Mouse (Mus musculus) E14TG2a.4 (cell line): ENCODE measurements at regions not wholly inside any gene's neighbourhood (a gene's known extent, or its start where the extent isn't known, plus 50 kb on each side); places are given as distances from the start of the nearest gene placed in this dataset.

Experiments used
- H3K27me3 ChIP-seq: 2 replicates; pipeline ENCODE4 v1.6.1; 2014; ENCODE audit warnings: low read length, control low read depth; ENCODE audit not compliant: insufficient read depth
- H3K36me3 ChIP-seq: 2 replicates; pipeline ENCODE4 v1.6.1; 2014; ENCODE audit warnings: low read length, control low read depth; ENCODE audit not compliant: insufficient read depth
- H3K4me1 ChIP-seq: replicated peaks from 2 replicates; pipeline ENCODE4 v1.6.1; 2014; ENCODE audit warnings: low read depth, low read length, control low read depth
- H3K4me3 ChIP-seq: replicated peaks from 2 replicates; pipeline ENCODE4 v1.5.1; 2014; ENCODE audit warnings: mild to moderate bottlenecking, low read length
- H3K9me3 ChIP-seq: 2 replicates; pipeline ENCODE4 v1.6.1; 2014; ENCODE audit warnings: low read length, control low read depth
- CTCF ChIP-seq: conservative IDR thresholded peaks from 2 replicates; pipeline ENCODE4 v1.5.1; 2014; ENCODE audit warnings: low read length
- NANOG ChIP-seq: IDR thresholded peaks from 2 replicates; pipeline ENCODE4 v1.6.1; 2014; ENCODE audit warnings: borderline replicate concordance, low read length, mixed read lengths
- POU5F1 ChIP-seq: IDR thresholded peaks from 2 replicates; pipeline ENCODE4 v1.6.1; 2014; ENCODE audit warnings: low read length, borderline replicate concordance

GRCm38 (mm10) chr6:37711766-37712165 is 158.8 kb upstream of the Trim24 start:
- TF ChIP-seq NANOG = no peak
- TF ChIP-seq POU5F1 = no peak
- no peak for TF ChIP-seq CTCF
- peaks cover 14% of the 10 kb centered on the region for H3K9me3 ChIP-seq

GRCm38 (mm10) chr6:37713411-37713810 is 157.2 kb upstream of the Trim24 start:
- no peaks in the 10 kb centered on the region for H3K27me3 ChIP-seq
- no peaks in the 10 kb centered on the region for H3K36me3 ChIP-seq
- peaks cover 25% of the 10 kb centered on the region for H3K4me1 ChIP-seq
- no peak overlapping the region for H3K4me3 ChIP-seq
- TF ChIP-seq POU5F1 (no peak), CTCF (no peak), NANOG (no peak)
- H3K9me3 ChIP-seq = peaks cover 5% of the 10 kb centered on the region

More at GRCm38 (mm10) chr6:37711766-37712165, 158.8 kb upstream of the Trim24 start:
- H3K27me3 ChIP-seq = no peaks in the 10 kb centered on the region
- H3K4me1 ChIP-seq = peaks cover 25% of the 10 kb centered on the region
- H3K36me3 ChIP-seq = no peaks in the 10 kb centered on the region
- no peak overlapping the region for H3K4me3 ChIP-seq

- Histone ChIP-seq H3K4me3 (no peak overlapping the region), H3K9me3 (peaks cover 9% of the 10 kb centered on the region), H3K27me3 (no peaks in the 10 kb centered on the region), H3K36me3 (no peaks in the 10 kb centered on the region), H3K4me1 (peaks cover 25% of the 10 kb centered on the region)
- TF ChIP-seq NANOG = no peak
These were observed 156.2 kb upstream of the Trim24 start for GRCm38 (mm10) chr6:37714223-37714928.

GRCm38 (mm10) chr6:37721736-37722135 is 148.9 kb upstream of the Trim24 start:
- no peaks in the 10 kb centered on the region for H3K36me3 ChIP-seq
- no peaks in the 10 kb centered on the region for H3K27me3 ChIP-seq
- H3K4me1 ChIP-seq = 0 out of 2 replicates have a peak, but pooled peaks cover 6% of the 10 kb centered on the region
- H3K9me3 ChIP-seq = peaks cover 11% of the 10 kb centered on the region
- H3K4me3 ChIP-seq = no peak overlapping the region
- TF ChIP-seq NANOG (no peak), CTCF (no peak), POU5F1 (no peak)

GRCm38 (mm10) chr6:37723337-37723736 is 147.3 kb upstream of the Trim24 start:
- Histone ChIP-seq H3K4me3 (no peak overlapping the region), H3K27me3 (no peaks in the 10 kb centered on the region), H3K4me1 (0 out of 2 replicates have a peak, but pooled peaks cover 6% of the 10 kb centered on the region), H3K9me3 (peaks cover 22% of the 10 kb centered on the region), H3K36me3 (0 out of 2 replicates have a peak, but pooled peaks cover 3% of the 10 kb centered on the region)
- TF ChIP-seq NANOG (no peak), CTCF (no peak), POU5F1 (no peak)

- 0 out of 2 replicates have a peak, but pooled peaks cover 3% of the 10 kb centered on the region for H3K36me3 ChIP-seq
- no peaks in the 10 kb centered on the region for H3K27me3 ChIP-seq
- H3K9me3 ChIP-seq = peaks cover 27% of the 10 kb centered on the region
- H3K4me1 ChIP-seq = 0 out of 2 replicates have a peak, but pooled peaks cover 6% of the 10 kb centered on the region
- TF ChIP-seq CTCF (no peak), NANOG (no peak), POU5F1 (no peak)
- H3K4me3 ChIP-seq = no peak overlapping the region
These were observed 146.4 kb upstream of the Trim24 start for GRCm38 (mm10) chr6:37724240-37724639.

GRCm38 (mm10) chr6:37728621-37729020 is 142.0 kb upstream of the Trim24 start:
- peaks cover 21% of the 10 kb centered on the region for H3K9me3 ChIP-seq
- peaks cover 37% of the 10 kb centered on the region for H3K4me1 ChIP-seq
- no peak overlapping the region for H3K4me3 ChIP-seq
- H3K27me3 ChIP-seq = no peaks in the 10 kb centered on the region
- TF ChIP-seq POU5F1 = no peak
- TF ChIP-seq CTCF = no peak
- no peak for TF ChIP-seq NANOG
- H3K36me3 ChIP-seq = 0 out of 2 replicates have a peak, but pooled peaks cover 3% of the 10 kb centered on the region

- peaks cover 21% of the 10 kb centered on the region for H3K9me3 ChIP-seq
- peaks cover 34% of the 10 kb centered on the region for H3K4me1 ChIP-seq
- TF ChIP-seq POU5F1 (0 out of 2 replicates have a peak, but pooled peaks have one; percentile 31), NANOG (peak; percentile 94), CTCF (no peak)
- 0 out of 2 replicates have a peak, but pooled peaks cover 3% of the 10 kb centered on the region for H3K36me3 ChIP-seq
- H3K27me3 ChIP-seq = no peaks in the 10 kb centered on the region
- no peak overlapping the region for H3K4me3 ChIP-seq
These were observed 141.4 kb upstream of the Trim24 start for GRCm38 (mm10) chr6:37729165-37729564.
